In the genomic region with DNA sequence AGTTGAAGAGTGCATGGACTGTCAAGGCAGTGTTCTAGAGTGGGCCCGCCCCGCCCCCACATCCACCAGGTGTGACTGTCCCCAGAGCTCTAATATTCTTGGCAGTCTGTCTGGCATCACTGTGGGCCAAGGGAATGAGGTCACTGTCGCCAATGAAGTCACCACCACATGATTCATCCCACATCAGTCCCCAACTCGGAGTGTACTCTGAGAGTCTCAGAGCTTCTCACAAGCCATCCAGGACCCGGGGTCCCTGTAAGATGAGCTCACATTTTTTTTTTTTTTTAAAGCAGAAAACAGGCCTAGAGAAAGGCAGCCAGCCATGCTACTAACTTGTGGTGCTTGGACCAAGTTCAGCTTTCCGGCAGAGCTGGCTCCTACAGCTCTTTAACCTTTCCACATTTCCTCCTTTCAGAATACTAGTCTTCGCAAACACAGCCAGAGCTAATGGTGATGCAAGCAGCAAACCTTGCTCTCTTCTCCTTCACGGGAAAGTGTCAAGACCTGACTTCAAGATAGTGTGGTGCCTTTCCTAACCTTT, we compare ENCODE assay signal across 9 mouse cellular contexts. TPM values are rescaled to one million over a fixed set of nuclear protein-coding genes. Genes with fewer than 3 reads are reported as not detected.
DNase-seq lines count a peak whose midpoint lies in the region; ATAC-seq lines count a peak whose summit lies in the region.
"Had no signal": no experiment of that assay in that cellular context is flagged by ENCODE, and none has a peak within 500 bp of the region (broad histone marks: within the 10 kb centered on the region; RNA-seq: fewer than 3 reads in every experiment).

No protein-coding gene starts in this region.

- no peak overlapping the region; the same call in 1 of the 2 replicates for H3K27ac ChIP-seq in forebrain, embryonic 13.5 days
- no peak overlapping the region for H3K27ac ChIP-seq in forebrain, embryonic 11.5 days (ENCODE audit: low read depth, low read length)
- H3K27ac ChIP-seq: neural tube, embryonic 12.5 days had no signal

- H3K27me3 ChIP-seq in forebrain, embryonic 13.5 days, result no peaks in the 10 kb centered on the region
- H3K27me3 ChIP-seq in forebrain, embryonic 11.5 days (ENCODE audit: control insufficient read depth, insufficient read depth, low read length), result no peaks in the 10 kb centered on the region
- H3K27me3 ChIP-seq: neural tube, embryonic 12.5 days had no signal

- WGBS in forebrain, embryonic 13.5 days, result 70% methylated on average over 8 of the region's 8 CpGs
- WGBS in forebrain, embryonic 11.5 days, result 71% methylated on average over 8 of the region's 8 CpGs

- H3K36me3 ChIP-seq in forebrain, embryonic 13.5 days (ENCODE audit: poor library complexity, severe bottlenecking), result no peaks in the 10 kb centered on the region
- no peaks in the 10 kb centered on the region for H3K36me3 ChIP-seq in forebrain, embryonic 11.5 days (ENCODE audit: control insufficient read depth, insufficient read depth, low read length)
- H3K36me3 ChIP-seq: neural tube, embryonic 12.5 days had no signal

- peaks cover 36% of the 10 kb centered on the region for H3K4me1 ChIP-seq in forebrain, embryonic 13.5 days
- H3K4me1 ChIP-seq in forebrain, embryonic 11.5 days (replicated peaks; ENCODE audit: control insufficient read depth, insufficient read depth, low read length), result no peaks in the 10 kb centered on the region; the same call in 1 of the 2 replicates

- H3K9me3 ChIP-seq in forebrain, embryonic 13.5 days (replicated peaks), result no peaks in the 10 kb centered on the region
- H3K9me3 ChIP-seq in forebrain, embryonic 11.5 days (ENCODE audit: control insufficient read depth, low read length), result no peaks in the 10 kb centered on the region
- H3K9me3 ChIP-seq: neural tube, embryonic 12.5 days had no signal

- peak overlapping the region; percentile 85 for H3K4me2 ChIP-seq in forebrain, embryonic 13.5 days
- no peak overlapping the region for H3K4me2 ChIP-seq in forebrain, embryonic 11.5 days (ENCODE audit: low read depth, low read length, severe bottlenecking)

- ATAC-seq in forebrain, embryonic 13.5 days, result no peak
- no peak for ATAC-seq in forebrain, embryonic 11.5 days (replicated peaks; ENCODE audit: low FRiP score)
- peak; percentile 24; the same call in 1 of the 2 replicates for ATAC-seq in megakaryocyte progenitor cell, adult 5-6 weeks (replicated peaks; ENCODE audit: poor library complexity)

- no peak overlapping the region for H3K9ac ChIP-seq in forebrain, embryonic 13.5 days
- H3K9ac ChIP-seq in forebrain, embryonic 11.5 days (ENCODE audit: low read length), result no peak overlapping the region

- no peak overlapping the region for H3K4me3 ChIP-seq in forebrain, embryonic 13.5 days
- H3K4me3 ChIP-seq in forebrain, embryonic 11.5 days (ENCODE audit: low read depth, low read length), result no peak overlapping the region

- no peak for DNase-seq in forebrain, embryonic 11.5 days (ENCODE audit: low spot score)
- DNase-seq in adrenal gland, adult 18-20 months (ENCODE audit: low spot score in 2 of 2), result peak; percentile 56 to 61
- peak; percentile 68 for DNase-seq in gastrocnemius, postnatal 25 days
- peak; percentile 40 for DNase-seq in kidney, adult 18-20 months
- DNase-seq in spleen, postnatal 4 days (ENCODE audit: low spot score in 2 of 2), result no peak
- DNase-seq in layer of hippocampus, postnatal 25 days (ENCODE audit: extremely low spot score in 1 of 2, low spot score in 1 of 2), result no peak

RNA-seq across cellular contexts. Expression of gene Rhoq, which starts 1.5 kb away (rescaled TPM):
- 5.1 and 5.7 TPM in 2 replicates for polyA plus RNA-seq in forebrain, embryonic 13.5 days (2015; fragmentation: Nextera tagmentation; extraction: Ambion mirVana)
- polyA plus RNA-seq in forebrain, embryonic 11.5 days (2014; fragmentation: Nextera tagmentation; extraction: Ambion mirVana), result 11.5 TPM in 2 replicates
- 100 to 1,000 TPM; 106 to 145 TPM for total RNA-seq in adrenal gland, adult 18-20 months (2021)
- 100 to 1,000 TPM; 197 to 201 TPM for total RNA-seq in gastrocnemius, postnatal 25 days (2021)
- 2.4 and 4.5 TPM in 2 replicates for total RNA-seq in megakaryocyte progenitor cell, adult 5-6 weeks (2015)
- total RNA-seq in megakaryocyte progenitor cell, adult 5-6 weeks (2017), result 1.9 and 3.8 TPM in 2 replicates
- 10 to 100 TPM; 32.8 to 37.8 TPM for total RNA-seq in layer of hippocampus, postnatal 25 days (2021)

RNA-seq across cellular contexts. Expression of gene Atp6v1e2, which starts 13.7 kb away (rescaled TPM):
- not detected in 2 replicates for polyA plus RNA-seq in forebrain, embryonic 13.5 days (2015; fragmentation: Nextera tagmentation; extraction: Ambion mirVana)
- not detected in 2 replicates for polyA plus RNA-seq in forebrain, embryonic 11.5 days (2014; fragmentation: Nextera tagmentation; extraction: Ambion mirVana)
- total RNA-seq in adrenal gland, adult 18-20 months (2021), result not detected
- total RNA-seq in gastrocnemius, postnatal 25 days (2021), result not detected
- not detected in 2 replicates for total RNA-seq in megakaryocyte progenitor cell, adult 5-6 weeks (2015)
- not detected in 2 replicates for total RNA-seq in megakaryocyte progenitor cell, adult 5-6 weeks (2017)
- total RNA-seq in layer of hippocampus, postnatal 25 days (2021), result under 1 TPM in 1 of 2 experiments, not detected in 1; 0.27 TPM
- polyA plus RNA-seq: neural tube, embryonic 12.5 days had no signal

RNA-seq across cellular contexts. Expression of gene Tmem247, which starts 44.2 kb away (rescaled TPM):
- polyA plus RNA-seq in forebrain, embryonic 13.5 days (2015; fragmentation: Nextera tagmentation; extraction: Ambion mirVana), result not detected in 2 replicates
- not detected in 2 replicates for polyA plus RNA-seq in forebrain, embryonic 11.5 days (2014; fragmentation: Nextera tagmentation; extraction: Ambion mirVana)
- total RNA-seq in adrenal gland, adult 18-20 months (2021), result not detected
- not detected for total RNA-seq in gastrocnemius, postnatal 25 days (2021)
- not detected in 2 replicates for total RNA-seq in megakaryocyte progenitor cell, adult 5-6 weeks (2015)
- total RNA-seq in megakaryocyte progenitor cell, adult 5-6 weeks (2017), result not detected in 2 replicates
- total RNA-seq in layer of hippocampus, postnatal 25 days (2021), result not detected
- polyA plus RNA-seq: neural tube, embryonic 12.5 days had no signal

Comparison
In these comparisons a context has a peak if more than half of its experiments do, and no peak if none do; other contexts are left out.
1. DNase-seq: peak in adrenal gland, adult 18-20 months (2 of 2), gastrocnemius, postnatal 25 days (single experiment) and kidney, adult 18-20 months (single experiment); none in forebrain, embryonic 11.5 days (single experiment), spleen, postnatal 4 days (0 of 2) and layer of hippocampus, postnatal 25 days (0 of 2).
2. RNA of gene Rhoq, which starts 1.5 kb away (total RNA-seq): 197 to 201 TPM in gastrocnemius, postnatal 25 days, 106 to 145 TPM in adrenal gland, adult 18-20 months and 32.8 to 37.8 TPM in layer of hippocampus, postnatal 25 days; 1.9 to 4.5 TPM in megakaryocyte progenitor cell, adult 5-6 weeks; every median in the first group is over 4 times any median in the second.